Mouse (Mus musculus): ENCODE measurements at regions not wholly inside any gene's neighbourhood (a gene's known extent, or its start where the extent isn't known, plus 50 kb on each side); places are given as distances from the start of the nearest gene placed in this dataset.

- no peaks in the 10 kb centered on the region for H3K4me1 ChIP-seq
These were observed 178.5 kb downstream of the Tmem114 start for GRCm38 (mm10) chr16:8246445-8246844.

GRCm38 (mm10) chr16:8245612-8246011 is 179.3 kb downstream of the Tmem114 start:
- 90% methylated on average over 3 of the region's 3 CpGs for WGBS
- no peak overlapping the region for H3K4me3 ChIP-seq
- no peak for ATAC-seq (replicated peaks)
- H3K9ac ChIP-seq (replicated peaks), result no peak overlapping the region
- no peaks in the 10 kb centered on the region for H3K4me1 ChIP-seq
- H3K27me3 ChIP-seq, result no peaks in the 10 kb centered on the region
- no peaks in the 10 kb centered on the region for H3K9me3 ChIP-seq
- no peak overlapping the region for H3K4me2 ChIP-seq (replicated peaks)
- no peak overlapping the region for H3K27ac ChIP-seq (replicated peaks)
- H3K36me3 ChIP-seq, result no peaks in the 10 kb centered on the region

More at GRCm38 (mm10) chr16:8246445-8246844, 178.5 kb downstream of the Tmem114 start:
- Histone ChIP-seq H3K36me3 (no peaks in the 10 kb centered on the region), H3K4me2 (replicated peaks) (no peak overlapping the region), H3K27me3 (no peaks in the 10 kb centered on the region), H3K9ac (replicated peaks) (no peak overlapping the region), H3K9me3 (no peaks in the 10 kb centered on the region), H3K27ac (replicated peaks) (no peak overlapping the region), H3K4me3 (no peak overlapping the region)
- WGBS, result 91% methylated on average over 3 of the region's 3 CpGs
- no peak for ATAC-seq (replicated peaks)

DNA sequence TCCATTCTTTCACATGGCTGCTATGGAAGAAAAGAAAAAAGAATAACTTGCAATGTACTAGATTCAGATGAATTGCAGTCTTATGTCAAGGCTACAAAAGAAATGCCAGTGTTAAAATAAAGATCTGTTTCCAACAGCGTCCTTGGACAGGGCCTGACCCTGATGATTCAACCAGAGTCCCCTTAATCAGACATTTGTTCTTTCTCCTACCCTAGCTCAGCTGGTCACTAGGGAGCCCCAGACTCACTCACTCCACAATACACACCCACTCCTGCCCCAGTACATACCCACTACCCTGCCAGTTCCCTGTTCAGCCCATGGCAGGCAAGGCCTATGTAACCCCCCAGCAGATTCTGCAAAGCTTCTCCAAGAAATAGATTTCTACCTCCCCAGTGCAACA is 190.6 kb downstream of the Tmem114 start:
- Histone ChIP-seq H3K4me1 (no peaks in the 10 kb centered on the region), H3K27ac (replicated peaks) (no peak overlapping the region), H3K9ac (replicated peaks) (no peak overlapping the region), H3K4me3 (no peak overlapping the region), H3K9me3 (no peaks in the 10 kb centered on the region), H3K36me3 (no peaks in the 10 kb centered on the region), H3K4me2 (replicated peaks) (no peak overlapping the region), H3K27me3 (no peaks in the 10 kb centered on the region)
- ATAC-seq (replicated peaks), result no peak
- WGBS, result 62% methylated on average over 1 of the region's 1 CpGs

DNA sequence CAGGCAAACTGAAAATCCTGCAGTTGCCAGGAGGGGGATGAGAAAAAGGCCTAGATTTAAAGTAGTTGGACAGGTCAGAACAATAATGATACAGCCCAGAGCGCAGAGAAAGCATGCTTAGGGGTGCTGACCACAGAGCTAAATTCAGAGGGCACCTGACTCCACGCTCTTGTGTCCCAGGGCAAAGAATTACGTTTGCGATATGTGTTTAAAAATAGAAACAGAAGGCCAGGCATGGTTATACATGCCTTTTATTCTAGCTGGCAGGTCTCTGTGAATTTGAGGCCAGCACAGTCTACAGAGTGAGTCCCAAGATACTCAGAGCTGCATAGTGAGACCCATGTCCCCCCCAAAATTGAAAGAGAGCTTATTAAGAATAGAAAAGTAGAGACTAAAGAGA is 192.9 kb downstream of the Tmem114 start:
- WGBS, result 86% methylated on average over 4 of the region's 4 CpGs
- Histone ChIP-seq H3K9me3 (no peaks in the 10 kb centered on the region), H3K27ac (replicated peaks) (no peak overlapping the region), H3K27me3 (no peaks in the 10 kb centered on the region), H3K4me3 (no peak overlapping the region), H3K36me3 (no peaks in the 10 kb centered on the region), H3K9ac (replicated peaks) (no peak overlapping the region), H3K4me2 (replicated peaks) (no peak overlapping the region), H3K4me1 (no peaks in the 10 kb centered on the region)
- no peak for ATAC-seq (replicated peaks)

GRCm38 (mm10) chr16:8223625-8224300 is 201.2 kb downstream of the Tmem114 start:
- no peaks in the 10 kb centered on the region for H3K36me3 ChIP-seq
- no peak overlapping the region for H3K4me3 ChIP-seq
- H3K27ac ChIP-seq (replicated peaks), result no peak overlapping the region
- 80% methylated on average over 10 of the region's 10 CpGs for WGBS
- no peaks in the 10 kb centered on the region for H3K27me3 ChIP-seq
- no peak overlapping the region for H3K9ac ChIP-seq (replicated peaks)
- H3K4me1 ChIP-seq, result no peaks in the 10 kb centered on the region
- no peak overlapping the region for H3K4me2 ChIP-seq (replicated peaks)
- ATAC-seq (replicated peaks), result no peak
- no peaks in the 10 kb centered on the region for H3K9me3 ChIP-seq

GRCm38 (mm10) chr16:8208251-8209181 is 216.4 kb downstream of the Tmem114 start:
- no peak overlapping the region for H3K9ac ChIP-seq (replicated peaks)
- no peaks in the 10 kb centered on the region for H3K27me3 ChIP-seq
- H3K9me3 ChIP-seq, result no peaks in the 10 kb centered on the region
- H3K4me3 ChIP-seq, result no peak overlapping the region
- no peaks in the 10 kb centered on the region for H3K4me1 ChIP-seq
- no peak overlapping the region for H3K4me2 ChIP-seq (replicated peaks)
- no peak overlapping the region for H3K27ac ChIP-seq (replicated peaks)
- H3K36me3 ChIP-seq, result no peaks in the 10 kb centered on the region
- 82% methylated on average over 8 of the region's 8 CpGs for WGBS
- ATAC-seq (replicated peaks), result no peak

- 88% methylated on average over 5 of the region's 5 CpGs for WGBS
- H3K27ac ChIP-seq (replicated peaks), result no peak overlapping the region
- H3K4me1 ChIP-seq, result no peaks in the 10 kb centered on the region
- no peak overlapping the region for H3K4me3 ChIP-seq
- no peak for ATAC-seq (replicated peaks)
- H3K36me3 ChIP-seq, result no peaks in the 10 kb centered on the region
- H3K4me2 ChIP-seq (replicated peaks), result no peak overlapping the region
- no peaks in the 10 kb centered on the region for H3K27me3 ChIP-seq
- no peaks in the 10 kb centered on the region for H3K9me3 ChIP-seq
- H3K9ac ChIP-seq (replicated peaks), result no peak overlapping the region
These were observed 219.9 kb downstream of the Tmem114 start for GRCm38 (mm10) chr16:8205014-8205413.

- Histone ChIP-seq H3K36me3 (no peaks in the 10 kb centered on the region), H3K4me3 (no peak overlapping the region), H3K9me3 (no peaks in the 10 kb centered on the region), H3K27me3 (no peaks in the 10 kb centered on the region), H3K4me2 (replicated peaks) (no peak overlapping the region), H3K27ac (replicated peaks) (no peak overlapping the region), H3K9ac (replicated peaks) (no peak overlapping the region), H3K4me1 (no peaks in the 10 kb centered on the region)
- ATAC-seq (replicated peaks), result no peak
- WGBS, result 88% methylated on average over 3 of the region's 3 CpGs
These were observed 223.6 kb downstream of the Tmem114 start for GRCm38 (mm10) chr16:8201306-8201705.

DNA sequence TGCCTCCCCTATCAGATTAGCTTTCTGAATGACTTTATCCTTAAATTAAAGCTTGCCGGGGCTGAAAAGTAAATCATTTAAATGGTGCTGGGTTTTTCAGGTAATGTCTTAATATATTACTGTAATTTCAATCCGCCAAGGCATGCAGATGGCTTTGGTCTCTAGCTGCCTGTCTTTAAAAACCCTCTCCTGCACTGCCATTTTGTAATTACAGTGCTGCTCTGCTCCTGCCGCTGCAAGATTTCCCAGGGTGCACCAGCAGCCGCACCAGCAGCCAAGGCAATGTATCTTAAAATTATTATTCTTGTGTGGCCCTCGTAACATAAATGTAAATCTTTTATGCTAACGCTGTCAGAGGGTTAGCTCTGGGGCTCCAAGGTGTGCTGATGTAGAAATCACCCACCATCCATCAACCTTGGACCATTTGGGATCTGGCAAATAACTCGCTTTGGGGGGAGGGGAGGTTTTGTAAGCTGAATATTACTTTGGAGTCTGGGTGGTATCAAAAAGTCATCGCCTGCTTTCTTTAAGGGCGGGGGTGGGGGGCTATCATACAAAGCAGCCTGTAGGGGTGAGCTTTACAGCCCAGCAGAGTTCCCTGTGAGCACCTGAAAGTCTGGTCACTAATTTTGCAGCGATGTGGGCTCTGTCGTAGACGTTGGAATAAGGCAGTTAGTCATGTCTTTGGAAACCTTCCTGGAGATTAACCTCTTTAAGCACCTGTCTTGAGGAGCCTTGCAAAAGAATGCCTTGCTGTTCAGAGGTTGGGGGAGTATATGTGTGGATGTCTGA is 226.0 kb downstream of the Tmem114 start:
- Histone ChIP-seq H3K27me3 (no peaks in the 10 kb centered on the region), H3K27ac (replicated peaks) (no peak overlapping the region), H3K36me3 (no peaks in the 10 kb centered on the region), H3K9ac (replicated peaks) (no peak overlapping the region), H3K4me2 (replicated peaks) (no peak overlapping the region), H3K4me3 (no peak overlapping the region), H3K9me3 (no peaks in the 10 kb centered on the region), H3K4me1 (no peaks in the 10 kb centered on the region)
- 82% methylated on average over 12 of the region's 12 CpGs for WGBS
- no peak for ATAC-seq (replicated peaks)

DNA sequence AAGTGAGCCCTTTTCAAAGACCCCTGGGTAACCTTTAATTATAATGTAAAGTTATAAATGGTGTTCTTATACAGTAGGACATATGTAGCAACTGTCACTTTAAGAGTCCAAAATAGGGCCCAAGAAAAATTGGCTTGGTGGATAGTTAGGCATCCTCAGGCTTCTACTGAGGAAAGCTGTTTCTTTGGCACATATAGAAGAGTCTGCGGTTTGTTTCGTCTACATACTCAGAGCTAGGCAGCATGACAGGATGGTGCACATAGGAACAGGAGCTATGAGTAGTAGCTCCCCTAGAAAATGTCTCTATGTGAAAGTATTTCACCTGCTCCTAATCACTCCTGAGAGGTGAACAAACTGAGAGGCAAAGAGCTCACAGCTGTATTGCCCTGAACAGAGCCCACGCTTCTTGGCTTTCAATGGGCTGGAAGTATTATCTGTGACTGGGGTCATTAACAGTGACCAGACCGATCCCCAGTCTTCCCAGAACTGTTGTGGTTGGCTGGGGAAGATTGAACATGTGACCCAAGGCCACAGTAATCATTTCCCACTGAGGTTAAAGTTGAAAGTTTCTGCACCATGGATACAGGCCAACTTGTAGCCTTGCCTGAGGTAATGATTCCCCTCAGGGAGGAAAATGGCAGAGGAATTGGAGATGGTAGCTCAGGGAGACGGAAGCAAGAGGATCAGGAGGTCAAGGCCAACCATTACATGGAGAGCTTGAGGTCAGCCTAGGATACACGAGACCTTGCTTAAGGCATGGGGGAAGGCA is 235.3 kb downstream of the Tmem114 start:
- H3K9ac ChIP-seq (replicated peaks), result no peak overlapping the region
- H3K27me3 ChIP-seq, result no peaks in the 10 kb centered on the region
- no peaks in the 10 kb centered on the region for H3K9me3 ChIP-seq
- H3K4me1 ChIP-seq, result peaks cover 9% of the 10 kb centered on the region; the same call in 1 of the 2 replicates
- H3K4me3 ChIP-seq, result no peak overlapping the region
- 0 out of 2 replicates have a peak, but pooled peaks have one; percentile 51 for ATAC-seq (replicated peaks)
- H3K4me2 ChIP-seq (replicated peaks), result no peak overlapping the region
- H3K27ac ChIP-seq (replicated peaks), result no peak overlapping the region
- WGBS, result 78% methylated on average over 6 of the region's 6 CpGs
- no peaks in the 10 kb centered on the region for H3K36me3 ChIP-seq

- no peak overlapping the region for H3K4me3 ChIP-seq
- H3K4me1 ChIP-seq, result peaks cover 9% of the 10 kb centered on the region; the same call in 1 of the 2 replicates
- no peak overlapping the region for H3K4me2 ChIP-seq (replicated peaks)
- no peak overlapping the region for H3K27ac ChIP-seq (replicated peaks)
- H3K9me3 ChIP-seq, result no peaks in the 10 kb centered on the region
- no peaks in the 10 kb centered on the region for H3K36me3 ChIP-seq
- H3K9ac ChIP-seq (replicated peaks), result no peak overlapping the region
- ATAC-seq (replicated peaks), result no peak
- 67% methylated on average over 1 of the region's 1 CpGs for WGBS
- no peaks in the 10 kb centered on the region for H3K27me3 ChIP-seq
These were observed 235.9 kb downstream of the Tmem114 start for GRCm38 (mm10) chr16:8189071-8189470.

Data from forebrain, embryonic 15.5 days (tissue).